Mouse (Mus musculus) embryo, embryonic 9.5 days (tissue): ENCODE results near the gene Olfr183.
"Not testable (repeated sequence)": the region's sequence is repeated elsewhere in the genome, so short reads cannot be mapped to it uniquely, and the experiment has no call there.

Experiments used
- DNase-seq: peaks from one replicate; pipeline ENCODE4 v3.0.0-alpha.2; 2017; ENCODE audit errors: extremely low spot score

The Olfr183 gene

GRCm38 (mm10) chr16:58995057-58995456 lies at the start of gene Olfr183:
Olfr183 (plus strand) TSS chr16:58995357.
- no peak for DNase-seq

- DNase-seq = no peak
Observed at GRCm38 (mm10) chr16:59007146-59007545, 12.0 kb downstream of the Olfr183 start.

GRCm38 (mm10) chr16:59013357-59014018 lies 18.3 kb downstream of the Olfr183 start:
- DNase-seq = no peak

- no peak for DNase-seq
Observed at GRCm38 (mm10) chr16:59030191-59030590, 35.0 kb downstream of the Olfr183 start, which contains the start of gene Olfr186. Olfr186 (minus strand) TSS chr16:59030291.

- DNase-seq = no peak
Observed at GRCm38 (mm10) chr16:59039710-59040109, 44.6 kb downstream of the Olfr183 start, which contains the start of gene Olfr187. Olfr187 (minus strand) TSS chr16:59039767.

GRCm38 (mm10) chr16:59045835-59046234 lies 50.7 kb downstream of the Olfr183 start:
- no peak for DNase-seq

- no peak for DNase-seq
Observed at GRCm38 (mm10) chr16:59047579-59047978, 52.4 kb downstream of the Olfr183 start.

GRCm38 (mm10) chr16:59048860-59049259 lies 53.7 kb downstream of the Olfr183 start:
- no peak for DNase-seq

GRCm38 (mm10) chr16:59049286-59049685 lies 54.1 kb downstream of the Olfr183 start:
- not testable (repeated sequence) for DNase-seq
